Mouse (Mus musculus) brain, embryonic 14.5 days (tissue): ENCODE results near the gene Ccdc116.

Experiments
- CTCF ChIP-seq: fragments of 200-500 bp; IDR thresholded peaks from 2 replicates; pipeline ENCODE4 v1.5.1; 2012; ENCODE audit warnings: inconsistent platforms, mild to moderate bottlenecking, moderate library complexity, borderline replicate concordance; ENCODE audit not compliant: insufficient read depth, insufficient read length; ENCODE audit errors: extremely low read depth
- POLR2A ChIP-seq: fragments of 200-500 bp; IDR thresholded peaks from 2 replicates; pipeline ENCODE4 v1.6.1; 2012; ENCODE audit warnings: mild to moderate bottlenecking, inconsistent platforms, borderline replicate concordance; ENCODE audit not compliant: poor library complexity, insufficient read depth, insufficient read length, severe bottlenecking; ENCODE audit errors: extremely low read depth

DNA sequence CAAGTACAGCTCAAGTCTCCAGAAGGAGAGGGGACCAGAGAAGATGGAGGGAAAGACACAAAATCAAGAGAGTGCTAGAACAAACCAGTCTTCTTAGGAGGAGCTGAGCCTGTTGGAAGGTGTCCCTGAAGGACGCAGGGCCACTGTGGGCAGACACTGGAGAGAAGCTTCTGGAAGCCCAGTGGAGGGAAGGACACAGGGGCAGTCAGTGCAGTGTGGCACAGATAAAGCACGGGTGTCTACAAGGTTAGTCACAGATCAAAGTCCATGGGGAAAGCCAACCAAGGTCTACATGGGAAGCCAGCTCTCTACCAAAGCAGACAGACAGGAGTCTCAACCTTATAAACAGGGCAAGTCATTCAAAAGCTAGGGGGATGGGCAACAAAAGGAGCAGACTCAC is 28.7 kb upstream of the Ccdc116 start:
- TF ChIP-seq CTCF: no peak
- TF ChIP-seq POLR2A: no peak
